Mouse (Mus musculus) CH12.LX (cell line): ENCODE measurements around the gene Gm10447.

Experiments used
- BHLHE40 ChIP-seq: IDR thresholded peaks from 2 replicates; pipeline ENCODE4 v1.6.1; 2011; ENCODE audit warnings: mild to moderate bottlenecking, low read depth, low read length, improper control_type of control experiment
- CHD2 ChIP-seq: IDR thresholded peaks from 2 replicates; pipeline ENCODE4 v1.6.1; 2011; ENCODE audit warnings: low read length, improper control_type of control experiment
- CTCF ChIP-seq, 2 experiments: IDR thresholded peaks in 1 of 2; conservative IDR thresholded peaks in 1 of 2; 2 replicates each; pipeline ENCODE4 v1.5.1; 2011 to 2012; ENCODE audit warnings: low read depth in 2 of 2, low read length in 2 of 2, improper control_type of control experiment in 1 of 2, inconsistent platforms in 1 of 2, mild to moderate bottlenecking in 1 of 2, moderate library complexity in 1 of 2
- KAT2A ChIP-seq: IDR thresholded peaks from 2 replicates; pipeline ENCODE4 v1.6.1; 2012; ENCODE audit warnings: low read length, improper control_type of control experiment, inconsistent platforms; ENCODE audit not compliant: insufficient replicate concordance
- MAX ChIP-seq: IDR thresholded peaks from 2 replicates; pipeline ENCODE4 v1.6.1; 2011; ENCODE audit warnings: low read length, improper control_type of control experiment
- MAZ ChIP-seq: IDR thresholded peaks from 2 replicates; pipeline ENCODE4 v1.6.1; 2012; ENCODE audit warnings: low read depth, mild to moderate bottlenecking, inconsistent platforms, low read length, improper control_type of control experiment, moderate library complexity
- MXI1 ChIP-seq: IDR thresholded peaks from 2 replicates; pipeline ENCODE4 v1.6.1; 2011; ENCODE audit warnings: mild to moderate bottlenecking, low read depth, low read length, improper control_type of control experiment
- MYC ChIP-seq: IDR thresholded peaks from 2 replicates; pipeline ENCODE4 v1.6.1; 2011; ENCODE audit warnings: low read depth, mild to moderate bottlenecking, improper control_type of control experiment, low read length
- POLR2A ChIP-seq: IDR thresholded peaks from 2 replicates; pipeline ENCODE4 v1.6.1; 2011; ENCODE audit warnings: low read depth, mild to moderate bottlenecking, improper control_type of control experiment, low read length
- POLR2AphosphoS2 ChIP-seq: IDR thresholded peaks from 2 replicates; pipeline ENCODE4 v1.6.1; 2011; ENCODE audit warnings: low read depth, low read length, improper control_type of control experiment
- RCOR1 ChIP-seq: conservative IDR thresholded peaks from 2 replicates; pipeline ENCODE4 v1.6.1; 2012; ENCODE audit warnings: low read depth, mild to moderate bottlenecking, inconsistent platforms, low read length, improper control_type of control experiment
- UBTF ChIP-seq: IDR thresholded peaks from 2 replicates; pipeline ENCODE4 v1.6.1; 2012; ENCODE audit warnings: low read depth, mild to moderate bottlenecking, inconsistent platforms, low read length, improper control_type of control experiment, moderate library complexity
- ZNF384 ChIP-seq: IDR thresholded peaks from 2 replicates; pipeline ENCODE4 v1.6.1; 2012; ENCODE audit warnings: low read depth, low read length, improper control_type of control experiment, inconsistent platforms

- TF ChIP-seq POLR2A (no peak), CTCF (conservative IDR thresholded peaks at IDR 0.05 in 1 of 2, IDR thresholded peaks at IDR 0.05 in 1 of 2; ENCODE audit: low read depth in 2 of 2, low read length in 2 of 2) (no peak), BHLHE40 (no peak), MAZ (no peak), RCOR1 (no peak), CHD2 (no peak), MYC (no peak), POLR2AphosphoS2 (no peak), KAT2A (no peak), ZNF384 (no peak), MXI1 (no peak), UBTF (no peak), MAX (no peak)
These were observed 11.3 kb downstream of the Gm10447 start for GRCm38 (mm10) chr11:53445562-53445961.
